Mouse (Mus musculus): ENCODE results near the gene Vmn1r117. TPM values are rescaled to one million over a fixed set of nuclear protein-coding genes. Genes with fewer than 3 reads are reported as not detected.
"Not testable (repeated sequence)": the region's sequence is repeated elsewhere in the genome, so short reads cannot be mapped to it uniquely, and the experiment has no call there.

Gene Vmn1r117
- polyA plus RNA-seq (2015; fragmentation: Nextera tagmentation; extraction: Ambion mirVana): not detected in 2 replicates

DNA sequence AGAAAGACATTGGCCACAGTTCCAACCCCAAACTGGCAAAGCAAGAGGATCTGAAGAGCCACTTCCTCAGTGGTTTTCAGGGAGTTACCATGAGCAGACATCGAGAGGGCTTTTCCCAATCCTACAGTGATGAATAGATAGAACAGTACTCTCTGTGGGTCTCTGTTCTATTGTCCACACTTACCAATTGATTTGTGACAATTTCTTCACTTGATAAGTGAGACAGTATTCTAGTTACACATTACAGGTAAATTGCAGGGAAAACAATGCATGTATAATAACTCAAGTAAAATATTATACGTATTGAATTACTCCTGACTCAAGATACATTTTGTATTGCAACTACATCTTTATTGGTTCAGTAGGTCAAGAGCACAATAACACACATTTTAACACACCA lies at the start of gene Vmn1r117:
Gene Vmn1r117, minus strand, starts transcription at position 101 of the 400 bp plus-strand sequence.
- no CpG with 5 or more reads among the region's 2 CpGs for WGBS

DNA sequence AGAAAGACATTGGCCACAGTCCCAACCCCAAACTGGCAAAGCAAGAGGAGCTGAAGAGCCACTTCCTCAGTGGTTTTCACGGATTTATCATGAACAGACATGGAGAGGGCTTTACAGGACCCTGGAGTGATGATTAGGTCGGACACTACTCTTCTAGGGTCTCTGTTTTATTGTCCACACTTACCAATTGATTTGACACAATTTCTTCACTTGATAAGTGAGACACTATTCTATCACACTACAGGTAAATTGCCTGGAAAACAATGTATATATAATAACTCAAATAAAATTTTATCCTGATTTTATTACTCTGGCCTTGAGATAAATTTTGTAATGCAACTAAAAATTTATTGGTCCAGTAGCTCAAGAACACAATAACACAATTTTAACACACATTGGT lies 28.3 kb upstream of the Vmn1r117 start, which contains the start of gene Vmn1r118:
Gene Vmn1r118, minus strand, starts transcription at position 101 of the 400 bp plus-strand sequence.
- not testable (repeated sequence) for H3K36me3 ChIP-seq; H3K27me3 ChIP-seq (replicated peaks); H3K4me2 ChIP-seq; H3K9ac ChIP-seq (replicated peaks); H3K4me1 ChIP-seq; H3K4me3 ChIP-seq (replicated peaks); ATAC-seq (ENCODE audit: low FRiP score); H3K27ac ChIP-seq (replicated peaks); H3K9me3 ChIP-seq (replicated peaks)
- WGBS: no CpG with 5 or more reads among the region's 2 CpGs

More for the DNA sequence above, at the start of gene Vmn1r117:
- not testable (repeated sequence) for H3K9ac ChIP-seq (replicated peaks); H3K9me3 ChIP-seq (replicated peaks); H3K27ac ChIP-seq (replicated peaks); H3K4me2 ChIP-seq; ATAC-seq (ENCODE audit: low FRiP score); H3K36me3 ChIP-seq; H3K27me3 ChIP-seq (replicated peaks); H3K4me3 ChIP-seq (replicated peaks); H3K4me1 ChIP-seq

- H3K36me3 ChIP-seq; H3K9me3 ChIP-seq (replicated peaks); ATAC-seq (ENCODE audit: low FRiP score); H3K4me2 ChIP-seq; H3K4me3 ChIP-seq (replicated peaks); H3K9ac ChIP-seq (replicated peaks); H3K27ac ChIP-seq (replicated peaks); H3K4me1 ChIP-seq; H3K27me3 ChIP-seq (replicated peaks): not testable (repeated sequence)
- 43% methylated on average over 3 of the region's 3 CpGs for WGBS
Observed at GRCm38 (mm10) chr7:20871956-20872355, 12.0 kb downstream of the Vmn1r117 start, which contains the start of gene Vmn1r116. TSS of gene Vmn1r116 (plus strand) at chr7:20872256.

GRCm38 (mm10) chr7:20844885-20845284 lies 39.0 kb downstream of the Vmn1r117 start, which contains the start of gene Vmn1r115:
TSS of gene Vmn1r115 (minus strand) at chr7:20844985.
- 93% methylated on average over 1 of the region's 3 CpGs for WGBS
- H3K27me3 ChIP-seq (replicated peaks): not testable (repeated sequence)

More at GRCm38 (mm10) chr7:20844885-20845284, 39.0 kb downstream of the Vmn1r117 start, which contains the start of gene Vmn1r115:
- not testable (repeated sequence) for ATAC-seq (ENCODE audit: low FRiP score); H3K4me1 ChIP-seq; H3K9me3 ChIP-seq (replicated peaks); H3K36me3 ChIP-seq; H3K4me2 ChIP-seq; H3K27ac ChIP-seq (replicated peaks); H3K4me3 ChIP-seq (replicated peaks); H3K9ac ChIP-seq (replicated peaks)

Other genes with a start within 250 kb of the Vmn1r117 start
- not detected in 2 replicates for gene Vmn1r107, start 215.2 kb downstream of the Vmn1r117 start, polyA plus RNA-seq (2015; fragmentation: Nextera tagmentation; extraction: Ambion mirVana)
- not detected in 2 replicates for gene Vmn1r111, start 180.9 kb downstream of the Vmn1r117 start, polyA plus RNA-seq (2015; fragmentation: Nextera tagmentation; extraction: Ambion mirVana)
- gene Gm10668, start 153.5 kb downstream of the Vmn1r117 start, polyA plus RNA-seq (2015; fragmentation: Nextera tagmentation; extraction: Ambion mirVana): not detected in 2 replicates
- not detected in 2 replicates for gene Vmn1r112, start 112.9 kb downstream of the Vmn1r117 start, polyA plus RNA-seq (2015; fragmentation: Nextera tagmentation; extraction: Ambion mirVana)
- not detected in 2 replicates for gene Vmn1r113, start 96.8 kb downstream of the Vmn1r117 start, polyA plus RNA-seq (2015; fragmentation: Nextera tagmentation; extraction: Ambion mirVana)
- not detected in 2 replicates for gene Vmn1r114, start 71.9 kb downstream of the Vmn1r117 start, polyA plus RNA-seq (2015; fragmentation: Nextera tagmentation; extraction: Ambion mirVana)
- not detected in 2 replicates for gene Vmn1r115, start 39.1 kb downstream of the Vmn1r117 start, polyA plus RNA-seq (2015; fragmentation: Nextera tagmentation; extraction: Ambion mirVana)
- not detected in 2 replicates for gene Vmn1r116, start 11.9 kb downstream of the Vmn1r117 start, polyA plus RNA-seq (2015; fragmentation: Nextera tagmentation; extraction: Ambion mirVana)
- not detected in 2 replicates for gene Vmn1r118, start 28.2 kb upstream of the Vmn1r117 start, polyA plus RNA-seq (2015; fragmentation: Nextera tagmentation; extraction: Ambion mirVana)
- gene Vmn1r119, start 128.3 kb upstream of the Vmn1r117 start, polyA plus RNA-seq (2015; fragmentation: Nextera tagmentation; extraction: Ambion mirVana): not detected in 2 replicates
- gene Vmn1r120, start 169.7 kb upstream of the Vmn1r117 start, polyA plus RNA-seq (2015; fragmentation: Nextera tagmentation; extraction: Ambion mirVana): not detected in 2 replicates
- not detected in 2 replicates for gene Vmn1r121, start 214.4 kb upstream of the Vmn1r117 start, polyA plus RNA-seq (2015; fragmentation: Nextera tagmentation; extraction: Ambion mirVana)